Mouse (Mus musculus): ENCODE measurements around the gene Sec61b.

The Sec61b gene

GRCm38 (mm10) chr4:47491243-47491642 lies 16.8 kb downstream of the Sec61b start:
- no peak for DNase-seq

- no peak for DNase-seq
Measured at GRCm38 (mm10) chr4:47492311-47493086, 18.0 kb downstream of the Sec61b start.

- DNase-seq: no peak
Measured at GRCm38 (mm10) chr4:47493456-47493855, 19.0 kb downstream of the Sec61b start.

GRCm38 (mm10) chr4:47494137-47494536 lies 19.7 kb downstream of the Sec61b start:
- DNase-seq: no peak

GRCm38 (mm10) chr4:47494686-47495085 lies 20.2 kb downstream of the Sec61b start:
- no peak for DNase-seq

GRCm38 (mm10) chr4:47497811-47498385 lies 23.4 kb downstream of the Sec61b start:
- DNase-seq: no peak

GRCm38 (mm10) chr4:47499121-47499545 lies 24.7 kb downstream of the Sec61b start:
- DNase-seq: peak in 1 of 2 experiments; percentile 18

- DNase-seq: peak; percentile 69
Measured at GRCm38 (mm10) chr4:47502546-47502971, 28.1 kb downstream of the Sec61b start.

GRCm38 (mm10) chr4:47503045-47503444 lies 28.6 kb downstream of the Sec61b start:
- no peak for DNase-seq

GRCm38 (mm10) chr4:47504841-47505517 lies 30.5 kb downstream of the Sec61b start:
- no peak for DNase-seq

- DNase-seq: peak; percentile 54 to 70
Measured at GRCm38 (mm10) chr4:47518551-47519181, 44.2 kb downstream of the Sec61b start.

GRCm38 (mm10) chr4:47520076-47520475 lies 45.6 kb downstream of the Sec61b start:
- DNase-seq: no peak

GRCm38 (mm10) chr4:47521884-47522605 lies 47.6 kb downstream of the Sec61b start:
- peak; percentile 41 to 57 for DNase-seq

- DNase-seq: no peak
Measured at GRCm38 (mm10) chr4:47529866-47530265, 55.4 kb downstream of the Sec61b start.
